Mouse (Mus musculus) embryonic fibroblast, embryonic 13.5 days (primary cell): ENCODE results near the gene Fancg.

Source experiments
- CTCF ChIP-seq: IDR thresholded peaks from 2 replicates; pipeline ENCODE4 v1.5.1; 2011; ENCODE audit warnings: mild to moderate bottlenecking, control low read depth, low read length, moderate library complexity, borderline replicate concordance; ENCODE audit not compliant: insufficient read depth
- POLR2A ChIP-seq: IDR thresholded peaks from 2 replicates; pipeline ENCODE4 v1.6.1; 2011; ENCODE audit warnings: low read depth, mild to moderate bottlenecking, control low read depth, low read length, moderate library complexity

GRCm38 (mm10) chr4:43025084-43025960 is 15.0 kb upstream of the Fancg start, which contains the start of gene Pigo:
- TF ChIP-seq POLR2A (peak; percentile 56), CTCF (peak; percentile 51)
